Mouse (Mus musculus): ENCODE measurements at regions not wholly inside any gene's neighbourhood (a gene's known extent, or its start where the extent isn't known, plus 50 kb on each side); places are given as distances from the start of the nearest gene placed in this dataset.

GRCm38 (mm10) chr13:45286651-45287050 lies 102.9 kb upstream of the Mylip start:
- in situ Hi-C loops (cut with MboI; ENCODE audit: low sequenced_read_pairs in 2 of 2, unreplicated experiment in 2 of 2), result no loop called here
- H3K9me3 ChIP-seq (ENCODE audit: control insufficient read depth, insufficient read depth, low read depth, low read length), result no peaks in the 10 kb centered on the region
- H3K4me3 ChIP-seq (ENCODE audit: insufficient read depth in 1 of 2, low read depth in 1 of 2, low read length in 2 of 2, poor library complexity in 1 of 2, severe bottlenecking in 1 of 2), result no peak overlapping the region
- H3K27ac ChIP-seq (ENCODE audit: insufficient read depth, low read depth, low read length, poor library complexity, severe bottlenecking), result no peak overlapping the region
- TF ChIP-seq HCFC1 (IDR thresholded peaks at IDR 0.05; ENCODE audit: borderline replicate concordance, insufficient read depth, low read length) (no peak), ZC3H11A (IDR thresholded peaks at IDR 0.05; ENCODE audit: borderline replicate concordance, low read depth, low read length) (no peak)
- no peak overlapping the region for H3K9ac ChIP-seq (ENCODE audit: insufficient read depth, low read depth, low read length, poor library complexity, severe bottlenecking)
- no peaks in the 10 kb centered on the region for H3K4me1 ChIP-seq (ENCODE audit: control insufficient read depth in 2 of 2, insufficient read depth in 2 of 2, low read length in 2 of 2, poor library complexity in 1 of 2)
- no peak for DNase-seq (ENCODE audit: low read depth, low spot score)
- H3K36me3 ChIP-seq (ENCODE audit: control insufficient read depth, insufficient read depth, low read length, poor library complexity, severe bottlenecking), result no peaks in the 10 kb centered on the region

DNA sequence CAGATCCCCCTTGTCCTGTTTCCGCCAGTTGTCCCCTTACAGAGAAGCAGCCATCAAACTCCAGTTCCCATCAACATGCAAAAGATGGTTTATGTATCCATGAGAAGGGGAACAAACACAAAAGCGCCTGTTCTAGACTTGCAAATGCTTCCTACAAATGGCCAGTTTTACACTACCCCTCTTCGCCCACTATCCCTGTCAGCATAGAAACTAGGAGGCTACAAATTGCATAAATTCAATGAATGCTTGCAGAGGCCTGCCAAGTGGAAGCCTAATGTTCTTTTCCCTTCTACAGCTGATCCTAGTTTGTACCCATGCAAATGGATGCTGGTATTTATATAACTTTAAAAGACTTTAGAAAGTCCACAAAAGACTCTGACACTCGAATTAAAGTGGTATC lies 102.3 kb upstream of the Mylip start:
- no peak overlapping the region for H3K27ac ChIP-seq (ENCODE audit: insufficient read depth, low read depth, low read length, poor library complexity, severe bottlenecking)
- DNase-seq (ENCODE audit: low read depth, low spot score), result no peak
- H3K9ac ChIP-seq (ENCODE audit: insufficient read depth, low read depth, low read length, poor library complexity, severe bottlenecking), result no peak overlapping the region
- in situ Hi-C loops (cut with MboI; ENCODE audit: low sequenced_read_pairs in 2 of 2, unreplicated experiment in 2 of 2), result no loop called here
- no peaks in the 10 kb centered on the region for H3K4me1 ChIP-seq (ENCODE audit: control insufficient read depth in 2 of 2, insufficient read depth in 2 of 2, low read length in 2 of 2, poor library complexity in 1 of 2)
- H3K36me3 ChIP-seq (ENCODE audit: control insufficient read depth, insufficient read depth, low read length, poor library complexity, severe bottlenecking), result no peaks in the 10 kb centered on the region
- no peak overlapping the region for H3K4me3 ChIP-seq (ENCODE audit: insufficient read depth in 1 of 2, low read depth in 1 of 2, low read length in 2 of 2, poor library complexity in 1 of 2, severe bottlenecking in 1 of 2)
- no peaks in the 10 kb centered on the region for H3K9me3 ChIP-seq (ENCODE audit: control insufficient read depth, insufficient read depth, low read depth, low read length)
- no peak for TF ChIP-seq ZNF384 (IDR thresholded peaks at IDR 0.05; ENCODE audit: low read depth, low read length)
- TF ChIP-seq ZC3H11A (IDR thresholded peaks at IDR 0.05; ENCODE audit: borderline replicate concordance, low read depth, low read length), result no peak
- no peak for TF ChIP-seq CHD2 (IDR thresholded peaks at IDR 0.05; ENCODE audit: low read depth, low read length)
- TF ChIP-seq HCFC1 (IDR thresholded peaks at IDR 0.05; ENCODE audit: borderline replicate concordance, insufficient read depth, low read length), result no peak
- no peak for TF ChIP-seq MAFK (IDR thresholded peaks at IDR 0.05; ENCODE audit: insufficient read depth, low read depth, low read length)

GRCm38 (mm10) chr13:45289976-45290375 lies 99.6 kb upstream of the Mylip start:
- peaks cover 1 to 7% of the 10 kb centered on the region in 2 experiments; a peak in 2 of 4 replicates for H3K4me1 ChIP-seq (ENCODE audit: control insufficient read depth in 2 of 2, insufficient read depth in 2 of 2, low read length in 2 of 2, poor library complexity in 1 of 2)
- no peak overlapping the region for H3K27ac ChIP-seq (ENCODE audit: insufficient read depth, low read depth, low read length, poor library complexity, severe bottlenecking)
- TF ChIP-seq ZC3H11A (IDR thresholded peaks at IDR 0.05; ENCODE audit: borderline replicate concordance, low read depth, low read length), result no peak
- TF ChIP-seq HCFC1 (IDR thresholded peaks at IDR 0.05; ENCODE audit: borderline replicate concordance, insufficient read depth, low read length), result no peak
- no peak for TF ChIP-seq MAFK (IDR thresholded peaks at IDR 0.05; ENCODE audit: insufficient read depth, low read depth, low read length)
- no peak for TF ChIP-seq CHD2 (IDR thresholded peaks at IDR 0.05; ENCODE audit: low read depth, low read length)
- no peak for DNase-seq (ENCODE audit: low read depth, low spot score)
- no peak overlapping the region for H3K4me3 ChIP-seq (ENCODE audit: insufficient read depth in 1 of 2, low read depth in 1 of 2, low read length in 2 of 2, poor library complexity in 1 of 2, severe bottlenecking in 1 of 2)
- no peaks in the 10 kb centered on the region for H3K9me3 ChIP-seq (ENCODE audit: control insufficient read depth, insufficient read depth, low read depth, low read length)
- no peaks in the 10 kb centered on the region for H3K36me3 ChIP-seq (ENCODE audit: control insufficient read depth, insufficient read depth, low read length, poor library complexity, severe bottlenecking)
- H3K9ac ChIP-seq (ENCODE audit: insufficient read depth, low read depth, low read length, poor library complexity, severe bottlenecking), result no peak overlapping the region
- in situ Hi-C loops (cut with MboI; ENCODE audit: low sequenced_read_pairs in 2 of 2, unreplicated experiment in 2 of 2), result no loop called here

- TF ChIP-seq HCFC1 (IDR thresholded peaks at IDR 0.05; ENCODE audit: borderline replicate concordance, insufficient read depth, low read length) (no peak), ZC3H11A (IDR thresholded peaks at IDR 0.05; ENCODE audit: borderline replicate concordance, low read depth, low read length) (no peak), ZNF384 (IDR thresholded peaks at IDR 0.05; ENCODE audit: low read depth, low read length) (no peak), CHD2 (IDR thresholded peaks at IDR 0.05; ENCODE audit: low read depth, low read length) (no peak), MAFK (IDR thresholded peaks at IDR 0.05; ENCODE audit: insufficient read depth, low read depth, low read length) (no peak)
- no peak for DNase-seq (ENCODE audit: low read depth, low spot score)
These were observed 94.9 kb upstream of the Mylip start for GRCm38 (mm10) chr13:45294691-45295090.

DNA sequence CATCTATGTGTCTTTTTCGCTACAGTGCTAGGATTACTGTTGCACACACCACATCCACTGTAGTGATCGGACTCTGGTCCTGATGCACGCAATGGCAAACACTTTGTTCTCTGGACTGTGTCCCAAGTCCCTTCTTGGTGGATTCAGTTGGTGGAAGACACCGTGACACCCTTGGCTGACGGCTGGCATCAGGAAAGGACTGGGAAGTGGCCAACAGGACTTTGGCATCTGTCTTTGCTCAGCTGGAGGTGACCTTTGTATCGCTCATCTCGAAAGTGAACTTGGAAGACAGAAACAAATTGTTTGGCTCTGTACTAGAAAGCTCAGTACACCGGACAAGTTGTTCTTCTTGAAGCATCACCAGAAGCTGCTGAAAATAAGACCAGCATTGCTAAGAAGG lies 88.9 kb upstream of the Mylip start:
- Histone ChIP-seq H3K4me1 (ENCODE audit: control insufficient read depth in 2 of 2, insufficient read depth in 2 of 2, low read length in 2 of 2, poor library complexity in 1 of 2) (no peaks in the 10 kb centered on the region), H3K9me3 (ENCODE audit: control insufficient read depth, insufficient read depth, low read depth, low read length) (no peaks in the 10 kb centered on the region), H3K4me3 (ENCODE audit: insufficient read depth in 1 of 2, low read depth in 1 of 2, low read length in 2 of 2, poor library complexity in 1 of 2, severe bottlenecking in 1 of 2) (no peak overlapping the region), H3K9ac (ENCODE audit: insufficient read depth, low read depth, low read length, poor library complexity, severe bottlenecking) (no peak overlapping the region), H3K27ac (ENCODE audit: insufficient read depth, low read depth, low read length, poor library complexity, severe bottlenecking) (no peak overlapping the region), H3K36me3 (ENCODE audit: control insufficient read depth, insufficient read depth, low read length, poor library complexity, severe bottlenecking) (no peaks in the 10 kb centered on the region)
- in situ Hi-C loops (cut with MboI; ENCODE audit: low sequenced_read_pairs in 2 of 2, unreplicated experiment in 2 of 2), result no loop called here
- TF ChIP-seq ZC3H11A (IDR thresholded peaks at IDR 0.05; ENCODE audit: borderline replicate concordance, low read depth, low read length) (no peak), HCFC1 (IDR thresholded peaks at IDR 0.05; ENCODE audit: borderline replicate concordance, insufficient read depth, low read length) (no peak), ZNF384 (IDR thresholded peaks at IDR 0.05; ENCODE audit: low read depth, low read length) (no peak), CHD2 (IDR thresholded peaks at IDR 0.05; ENCODE audit: low read depth, low read length) (no peak), MAFK (IDR thresholded peaks at IDR 0.05; ENCODE audit: insufficient read depth, low read depth, low read length) (no peak)
- no peak for DNase-seq (ENCODE audit: low read depth, low spot score)

More at GRCm38 (mm10) chr13:45294691-45295090, 94.9 kb upstream of the Mylip start:
- in situ Hi-C loops (cut with MboI; ENCODE audit: low sequenced_read_pairs in 2 of 2, unreplicated experiment in 2 of 2), result no loop called here
- Histone ChIP-seq H3K36me3 (ENCODE audit: control insufficient read depth, insufficient read depth, low read length, poor library complexity, severe bottlenecking) (no peaks in the 10 kb centered on the region), H3K9me3 (ENCODE audit: control insufficient read depth, insufficient read depth, low read depth, low read length) (no peaks in the 10 kb centered on the region), H3K9ac (ENCODE audit: insufficient read depth, low read depth, low read length, poor library complexity, severe bottlenecking) (no peak overlapping the region), H3K4me3 (ENCODE audit: insufficient read depth in 1 of 2, low read depth in 1 of 2, low read length in 2 of 2, poor library complexity in 1 of 2, severe bottlenecking in 1 of 2) (no peak overlapping the region), H3K4me1 (ENCODE audit: control insufficient read depth in 2 of 2, insufficient read depth in 2 of 2, low read length in 2 of 2, poor library complexity in 1 of 2) (peaks cover 1 to 7% of the 10 kb centered on the region in 2 experiments; a peak in 2 of 4 replicates), H3K27ac (ENCODE audit: insufficient read depth, low read depth, low read length, poor library complexity, severe bottlenecking) (no peak overlapping the region)

All from ES-E14 (cell line).